Mouse (Mus musculus): ENCODE data around the gene Gm20388.

GRCm38 (mm10) chr8:121850436-121850820 is 1939.8 kb downstream of the Gm20388 start:
- no peak for TF ChIP-seq POLR2A (IDR thresholded peaks at IDR 0.05; ENCODE audit: insufficient read depth, low read length)
- TF ChIP-seq CTCF (IDR thresholded peaks at IDR 0.05; ENCODE audit: low read depth, low read length), result no peak

All from ES-Bruce4 (cell line).